Comparison of ENCODE assay signal across 8 mouse cellular contexts in genomic region chr11:69372056-69372779, GRCm38 (mm10). TPM values are rescaled to one million over a fixed set of nuclear protein-coding genes. Genes with fewer than 3 reads are reported as not detected.
A peak's percentile ranks its signal among the peaks of the same experiment; 100 is the strongest.
DNase-seq lines count a peak whose midpoint lies in the region; ATAC-seq and TF ChIP-seq lines count a peak whose summit lies in the region.

No protein-coding gene starts in this region.

- H3K4me1 ChIP-seq in lung, embryonic 14.5 days (ENCODE audit: insufficient read depth) = peaks cover 20% of the 10 kb centered on the region
- H3K4me1 ChIP-seq in forebrain, postnatal 0 days (ENCODE audit: insufficient read depth) = peaks cover 21% of the 10 kb centered on the region

- ATAC-seq in lung, embryonic 14.5 days (ENCODE audit: insufficient read depth) = no peak
- 0 out of 2 replicates have a peak, but pooled peaks have one; percentile 5 for ATAC-seq in forebrain, postnatal 0 days
- peak; percentile 29 for ATAC-seq in megakaryocyte progenitor cell, adult 5-6 weeks (replicated peaks; ENCODE audit: poor library complexity)

- H3K27me3 ChIP-seq in lung, embryonic 14.5 days (ENCODE audit: insufficient read depth, low read length) = no peaks in the 10 kb centered on the region
- H3K27me3 ChIP-seq in forebrain, postnatal 0 days (ENCODE audit: insufficient read depth, low read length) = no peaks in the 10 kb centered on the region

- H3K4me2 ChIP-seq in lung, embryonic 14.5 days = peak overlapping the region; percentile 51
- H3K4me2 ChIP-seq in forebrain, postnatal 0 days (ENCODE audit: low read depth) = peak overlapping the region; percentile 42

- WGBS in lung, embryonic 14.5 days = 23% methylated on average over 12 of the region's 12 CpGs
- 28% methylated on average over 12 of the region's 12 CpGs for WGBS in forebrain, postnatal 0 days

- peak; percentile 22 for DNase-seq in lung, embryonic 14.5 days
- DNase-seq in lung, postnatal 14 days = no peak
- peak; percentile 91 to 94 for DNase-seq in cerebellum, adult 18-20 months
- peak; percentile 78 for DNase-seq in forebrain, postnatal 0 days
- DNase-seq in layer of hippocampus, adult 18-20 months (ENCODE audit: low spot score in 2 of 2) = peak; percentile 86 to 95
- DNase-seq in B cell, adult 2 months = no peak
- no peak for DNase-seq in lung, postnatal 25 days (ENCODE audit: low spot score)

- peak overlapping the region; percentile 72; the same call in 1 of the 2 replicates for H3K27ac ChIP-seq in lung, embryonic 14.5 days (ENCODE audit: low read depth)
- H3K27ac ChIP-seq in forebrain, postnatal 0 days (ENCODE audit: low read depth, low read length) = peak overlapping the region; percentile 80

- H3K36me3 ChIP-seq in lung, embryonic 14.5 days (ENCODE audit: insufficient read depth) = peaks cover 25% of the 10 kb centered on the region
- 0 out of 2 replicates have a peak, but pooled peaks cover 4% of the 10 kb centered on the region for H3K36me3 ChIP-seq in forebrain, postnatal 0 days (ENCODE audit: insufficient read depth)

- H3K4me3 ChIP-seq in lung, embryonic 14.5 days (ENCODE audit: low read depth, low read length) = peak overlapping the region; percentile 11
- no peak overlapping the region for H3K4me3 ChIP-seq in forebrain, postnatal 0 days (ENCODE audit: low read depth, low read length)

- peak overlapping the region; percentile 11; the same call in 1 of the 2 replicates for H3K9ac ChIP-seq in lung, embryonic 14.5 days
- peak overlapping the region; percentile 18; the same call in 1 of the 2 replicates for H3K9ac ChIP-seq in forebrain, postnatal 0 days

- no peak for TF ChIP-seq CTCF in lung, embryonic 14.5 days (IDR thresholded peaks at IDR 0.05; ENCODE audit: low read depth)
- TF ChIP-seq CTCF in forebrain, postnatal 0 days (IDR thresholded peaks at IDR 0.05; ENCODE audit: low read depth) = no peak

- no peaks in the 10 kb centered on the region for H3K9me3 ChIP-seq in lung, embryonic 14.5 days (ENCODE audit: low read depth, low read length)
- no peaks in the 10 kb centered on the region for H3K9me3 ChIP-seq in forebrain, postnatal 0 days (ENCODE audit: low read length)

RNA-seq across cellular contexts. Expression of gene Chd3, which starts 3.0 kb away (rescaled TPM):
- polyA plus RNA-seq in lung, embryonic 14.5 days (2014; fragmentation: Nextera tagmentation; extraction: Ambion mirVana) = 57.3 and 59.9 TPM in 2 replicates
- total RNA-seq in forebrain, postnatal 0 days (2014; rRNA removed) = 356 and 381 TPM in 2 replicates
- 55.3 and 74.7 TPM in 2 replicates for polyA plus RNA-seq in forebrain, postnatal 0 days (2015; fragmentation: Nextera tagmentation; extraction: Ambion mirVana)
- total RNA-seq in layer of hippocampus, adult 18-20 months (2021) = 100 to 1,000 TPM; 531 to 556 TPM
- 17.0 and 22.4 TPM in 2 replicates for total RNA-seq in megakaryocyte progenitor cell, adult 5-6 weeks (2015)
- 19.9 and 38.2 TPM in 2 replicates for total RNA-seq in megakaryocyte progenitor cell, adult 5-6 weeks (2017)

RNA-seq across cellular contexts. Expression of gene Naa38, which starts 23.1 kb away (rescaled TPM):
- 169 and 173 TPM in 2 replicates for polyA plus RNA-seq in lung, embryonic 14.5 days (2014; fragmentation: Nextera tagmentation; extraction: Ambion mirVana)
- total RNA-seq in forebrain, postnatal 0 days (2014; rRNA removed) = 47.7 and 59.2 TPM in 2 replicates
- 125 and 141 TPM in 2 replicates for polyA plus RNA-seq in forebrain, postnatal 0 days (2015; fragmentation: Nextera tagmentation; extraction: Ambion mirVana)
- total RNA-seq in layer of hippocampus, adult 18-20 months (2021) = 100 to 1,000 TPM; 107 to 123 TPM
- 114 and 125 TPM in 2 replicates for total RNA-seq in megakaryocyte progenitor cell, adult 5-6 weeks (2015)
- total RNA-seq in megakaryocyte progenitor cell, adult 5-6 weeks (2017) = 146 and 205 TPM in 2 replicates

RNA-seq across cellular contexts. Expression of gene Cyb5d1, which starts 23.2 kb away (rescaled TPM):
- 26.8 and 27.2 TPM in 2 replicates for polyA plus RNA-seq in lung, embryonic 14.5 days (2014; fragmentation: Nextera tagmentation; extraction: Ambion mirVana)
- 21.1 and 28.9 TPM in 2 replicates for total RNA-seq in forebrain, postnatal 0 days (2014; rRNA removed)
- polyA plus RNA-seq in forebrain, postnatal 0 days (2015; fragmentation: Nextera tagmentation; extraction: Ambion mirVana) = 17.0 and 24.2 TPM in 2 replicates
- 10 to 100 TPM; 47.8 to 51.2 TPM for total RNA-seq in layer of hippocampus, adult 18-20 months (2021)
- 15.4 and 16.6 TPM in 2 replicates for total RNA-seq in megakaryocyte progenitor cell, adult 5-6 weeks (2015)
- total RNA-seq in megakaryocyte progenitor cell, adult 5-6 weeks (2017) = 34.2 and 50.3 TPM in 2 replicates

RNA-seq across cellular contexts. Expression of gene Tmem88, which starts 25.8 kb away (rescaled TPM):
- 37.5 and 39.1 TPM in 2 replicates for polyA plus RNA-seq in lung, embryonic 14.5 days (2014; fragmentation: Nextera tagmentation; extraction: Ambion mirVana)
- 2.0 and 2.4 TPM in 2 replicates for total RNA-seq in forebrain, postnatal 0 days (2014; rRNA removed)
- polyA plus RNA-seq in forebrain, postnatal 0 days (2015; fragmentation: Nextera tagmentation; extraction: Ambion mirVana) = 6.8 and 7.7 TPM in 2 replicates
- total RNA-seq in layer of hippocampus, adult 18-20 months (2021) = 1 to 10 TPM; 2.5 to 2.7 TPM
- 0.07 and 0.42 TPM in 2 replicates for total RNA-seq in megakaryocyte progenitor cell, adult 5-6 weeks (2015)
- total RNA-seq in megakaryocyte progenitor cell, adult 5-6 weeks (2017) = 0.12 TPM in 1 of 2 replicates, not detected in the other

RNA-seq across cellular contexts. Expression of gene Rnf227, which starts 32.0 kb away (rescaled TPM):
- polyA plus RNA-seq in lung, embryonic 14.5 days (2014; fragmentation: Nextera tagmentation; extraction: Ambion mirVana) = 15.2 TPM in 2 replicates
- total RNA-seq in forebrain, postnatal 0 days (2014; rRNA removed) = 190 and 225 TPM in 2 replicates
- 200 and 231 TPM in 2 replicates for polyA plus RNA-seq in forebrain, postnatal 0 days (2015; fragmentation: Nextera tagmentation; extraction: Ambion mirVana)
- total RNA-seq in layer of hippocampus, adult 18-20 months (2021) = 100 to 1,000 TPM; 124 to 132 TPM
- total RNA-seq in megakaryocyte progenitor cell, adult 5-6 weeks (2015) = 4.3 and 6.2 TPM in 2 replicates
- 5.1 and 7.1 TPM in 2 replicates for total RNA-seq in megakaryocyte progenitor cell, adult 5-6 weeks (2017)

Comparison
In these comparisons a context has a peak if more than half of its experiments do, and no peak if none do; other contexts are left out.
1. DNase-seq: peak in lung, embryonic 14.5 days (single experiment), cerebellum, adult 18-20 months (2 of 2), forebrain, postnatal 0 days (single experiment) and layer of hippocampus, adult 18-20 months (2 of 2); none in lung, postnatal 14 days (single experiment), B cell, adult 2 months (0 of 2) and lung, postnatal 25 days (single experiment).